Mouse (Mus musculus) heart, postnatal 0 days (tissue): ENCODE measurements around the gene Brinp2.

ENCODE experiments used
- CTCF ChIP-seq: IDR thresholded peaks from 2 replicates; pipeline ENCODE4 v1.5.1; 2016; ENCODE audit warnings: antibody characterized with exemption, control low read depth, low read depth
- EP300 ChIP-seq: IDR thresholded peaks from 2 replicates; pipeline ENCODE4 v1.6.1; 2016; ENCODE audit warnings: antibody characterized with exemption, low read depth

- TF ChIP-seq CTCF (no peak), EP300 (no peak)
Observed at GRCm38 (mm10) chr1:158388995-158389394, 32.9 kb upstream of the Brinp2 start.
